Mouse (Mus musculus) right cerebral cortex, adult 2 months (tissue): ENCODE measurements at regions not wholly inside any gene's neighbourhood (a gene's known extent, or its start where the extent isn't known, plus 50 kb on each side); places are given as distances from the start of the nearest gene placed in this dataset.

Experiments used
- DNase-seq, 2 experiments: peaks; one replicate each; pipeline ENCODE4 v3.0.0; 2021 to 2022; ENCODE audit warnings: low spot score in 2 of 2

DNA sequence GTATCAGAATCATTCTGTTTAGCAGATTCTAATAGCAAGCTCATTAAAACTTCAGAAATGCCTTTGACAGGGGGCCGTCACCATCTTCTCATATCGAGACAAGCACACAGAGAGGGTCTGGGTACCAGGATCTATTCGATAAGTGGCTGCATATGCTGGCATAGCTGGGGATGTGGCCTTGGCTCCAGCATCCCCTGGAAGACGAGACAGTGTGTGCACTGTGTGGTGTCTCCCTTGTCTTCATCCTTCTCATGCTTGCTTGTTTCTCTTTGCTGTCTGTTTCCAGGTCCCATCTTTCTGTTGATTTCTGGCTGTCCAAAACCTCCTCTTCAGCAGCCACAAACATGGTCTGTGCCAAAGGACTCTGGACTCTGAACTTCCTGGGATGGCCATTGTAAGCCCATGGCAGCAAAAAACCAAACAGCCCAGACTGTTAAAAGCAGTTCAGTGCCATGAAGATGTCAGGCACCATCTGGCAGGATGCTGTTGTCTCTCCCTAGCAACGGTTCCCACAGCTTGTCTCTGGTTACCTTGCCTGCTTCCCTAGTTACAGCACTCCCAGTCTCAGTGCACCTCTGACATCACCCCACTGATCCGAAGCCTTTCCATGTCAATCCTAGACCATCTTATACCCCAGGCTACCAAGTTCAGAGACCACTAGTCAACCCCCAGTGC lies 56.5 kb downstream of the Kctd12 start:
- peak; percentile 43 to 53 for DNase-seq

- DNase-seq = no peak
These were observed 57.8 kb downstream of the Kctd12 start for GRCm38 (mm10) chr14:102924674-102925073.

GRCm38 (mm10) chr14:102922496-102922993 lies 59.9 kb downstream of the Kctd12 start:
- no peak for DNase-seq

GRCm38 (mm10) chr14:102920415-102920814 lies 62.0 kb downstream of the Kctd12 start:
- DNase-seq = no peak

DNA sequence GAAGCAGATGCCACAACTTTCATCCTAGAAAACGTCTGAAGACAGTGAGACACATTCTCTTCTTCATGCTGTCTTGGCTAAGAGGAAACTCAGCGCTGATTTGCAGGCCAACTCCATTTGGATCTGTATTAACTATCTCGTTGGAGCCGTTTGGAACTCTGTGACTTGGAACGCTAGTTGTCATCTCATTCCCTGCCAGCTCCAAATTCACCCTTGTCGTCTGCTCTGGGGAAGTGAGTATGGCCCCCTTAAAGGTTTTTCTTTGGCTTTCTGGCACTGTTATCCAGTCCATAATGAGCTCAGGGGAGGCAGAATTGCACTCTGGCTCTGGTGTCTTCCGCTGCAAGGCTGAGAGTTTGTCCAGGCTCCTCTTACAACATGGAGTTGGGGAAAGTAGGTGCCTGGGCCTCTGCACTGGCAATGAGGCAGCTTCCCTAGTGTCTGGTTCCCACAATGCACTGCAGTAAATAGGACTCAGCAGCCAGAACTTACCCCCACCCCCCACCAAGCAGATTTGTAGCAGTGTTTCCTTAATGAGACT lies 63.1 kb downstream of the Kctd12 start:
- DNase-seq = no peak

GRCm38 (mm10) chr14:102917929-102918328 lies 64.5 kb downstream of the Kctd12 start:
- no peak for DNase-seq

DNA sequence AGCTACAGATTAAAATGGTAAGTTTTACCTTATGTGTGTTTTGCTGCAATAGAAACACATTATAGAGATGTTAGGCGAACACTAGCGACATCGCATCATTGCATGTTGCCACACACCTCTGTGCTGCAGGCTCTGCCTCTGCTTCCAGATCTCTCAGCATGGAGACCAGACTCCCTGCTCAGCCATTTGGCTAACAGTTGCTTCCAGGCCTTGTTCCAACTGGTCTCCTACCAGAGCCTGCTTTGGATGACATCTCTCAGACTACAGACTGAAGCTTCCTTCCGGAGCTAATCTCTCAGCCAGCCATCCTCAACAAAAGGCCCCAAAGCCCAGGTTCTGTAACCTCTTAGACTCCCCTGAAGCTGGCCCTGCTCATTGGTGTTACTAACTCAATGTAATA lies 66.5 kb downstream of the Kctd12 start:
- no peak for DNase-seq

DNA sequence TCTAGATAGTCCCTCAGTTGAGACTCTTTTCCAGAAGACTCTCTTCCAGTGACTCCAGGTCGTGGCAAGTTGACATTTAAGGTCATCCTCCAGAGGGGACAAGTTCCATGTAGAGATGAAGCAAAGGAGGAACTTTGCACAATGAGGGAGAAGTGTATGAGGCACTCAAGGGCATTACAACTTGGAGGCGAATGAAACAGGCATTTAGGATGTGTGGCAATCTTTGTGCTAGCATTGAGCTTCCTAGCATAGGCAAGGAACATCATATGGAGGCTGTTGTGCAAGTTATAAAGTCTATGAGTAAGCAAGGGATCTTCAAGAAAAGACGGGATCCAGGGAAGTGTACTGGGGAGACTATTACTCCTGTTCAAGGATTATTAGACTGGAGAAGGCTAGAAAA lies 70.9 kb downstream of the Kctd12 start:
- no peak for DNase-seq

DNA sequence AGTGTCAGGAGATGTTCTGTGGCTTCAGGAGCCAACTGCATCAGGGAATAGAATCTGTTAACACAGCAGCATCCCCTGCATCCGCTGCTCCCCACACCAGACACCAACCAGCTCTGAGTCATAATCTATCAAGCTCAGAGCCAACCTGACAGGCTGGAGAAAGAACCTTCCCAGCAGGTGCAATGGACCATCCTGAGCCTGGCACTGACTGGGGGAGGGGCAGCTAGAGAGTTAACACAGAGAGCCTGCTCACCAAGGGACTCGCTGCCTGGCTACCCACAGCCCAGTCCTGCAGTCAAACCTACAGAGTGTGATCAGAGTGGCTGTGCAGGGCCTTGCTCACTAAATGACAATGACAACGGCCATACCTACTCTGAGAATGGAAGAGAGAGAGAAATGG lies 73.4 kb downstream of the Kctd12 start:
- no peak for DNase-seq

- DNase-seq = no peak
These were observed 74.9 kb downstream of the Kctd12 start for GRCm38 (mm10) chr14:102907411-102908103.

- DNase-seq = no peak
These were observed 75.6 kb downstream of the Kctd12 start for GRCm38 (mm10) chr14:102906826-102907225.

DNA sequence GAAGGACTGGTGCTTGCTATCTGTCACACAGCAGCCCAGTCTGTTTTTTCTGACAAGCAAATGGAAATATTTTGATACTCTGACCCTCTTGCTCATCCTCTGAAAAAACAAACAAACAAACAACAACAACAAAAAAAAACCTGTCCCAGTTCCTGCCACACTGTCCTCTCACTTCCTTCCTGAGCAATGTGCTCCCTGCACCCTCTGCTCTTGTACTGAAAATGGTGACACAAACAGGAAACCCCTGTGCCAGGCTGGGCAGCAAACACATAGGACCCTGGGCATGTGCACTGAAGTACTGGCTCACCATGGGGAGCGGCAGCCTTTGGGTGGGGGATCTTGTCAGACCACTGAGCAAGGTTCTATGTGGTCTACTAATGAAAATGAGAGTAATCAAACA lies 76.2 kb downstream of the Kctd12 start:
- no peak for DNase-seq

DNA sequence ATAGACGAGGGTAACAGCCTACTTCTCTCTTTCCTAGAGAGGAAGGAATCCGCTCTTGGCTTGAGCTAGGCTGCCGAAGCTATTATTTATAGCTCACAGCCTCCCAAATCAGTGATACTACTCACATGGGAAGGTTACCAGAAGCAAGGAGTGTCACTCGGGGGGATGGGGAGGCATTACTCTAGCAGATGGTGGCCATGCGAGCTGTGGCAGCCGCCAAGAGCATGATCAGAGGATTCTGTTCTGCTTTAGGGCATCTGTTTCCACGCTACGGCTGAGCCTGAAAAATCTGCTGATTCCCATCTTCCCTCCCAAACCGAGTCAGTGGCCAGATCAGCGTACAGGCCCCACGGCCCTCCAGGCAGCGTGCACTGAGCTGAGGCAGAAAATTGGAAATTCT lies 79.5 kb downstream of the Kctd12 start:
- peak; percentile 67 to 74 for DNase-seq

DNA sequence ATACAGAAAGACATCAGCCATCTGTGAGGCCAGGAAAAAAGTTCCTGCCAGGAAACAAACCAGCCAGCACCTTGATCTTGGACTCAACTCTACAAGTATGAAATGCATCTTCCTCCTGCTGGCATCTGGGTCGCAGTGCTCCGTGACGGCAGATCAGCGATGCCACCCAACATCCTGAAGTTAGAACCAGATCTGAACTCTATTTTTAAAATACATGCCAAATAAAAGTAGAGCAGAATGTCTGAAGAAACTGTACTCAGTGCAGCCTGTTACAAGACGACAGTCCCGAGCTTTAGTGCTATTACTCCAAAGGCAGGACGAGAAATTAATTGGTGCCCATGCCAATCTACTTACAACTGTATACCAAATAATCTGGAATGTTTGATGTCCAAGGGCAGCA lies 80.2 kb downstream of the Kctd12 start:
- DNase-seq = no peak

DNA sequence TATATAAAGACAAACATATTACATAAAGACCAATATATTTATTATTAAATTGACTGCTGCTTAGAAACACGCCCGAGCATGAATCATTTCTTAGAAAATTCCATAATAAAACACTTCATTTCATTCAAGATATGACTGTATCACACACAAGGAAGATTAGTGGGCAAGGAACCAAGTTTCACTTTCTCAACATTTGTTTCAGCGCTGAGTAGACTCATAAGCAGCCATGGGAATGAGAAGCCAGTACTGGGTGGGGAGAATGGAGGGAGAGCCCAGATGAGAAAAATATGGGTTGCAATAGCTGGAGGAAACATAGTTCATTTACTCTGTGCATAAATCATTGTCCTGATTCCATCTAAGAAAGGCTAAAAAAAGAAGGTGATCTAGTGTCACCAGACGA lies 84.0 kb downstream of the Kctd12 start:
- no peak for DNase-seq

- DNase-seq = no peak
These were observed 85.4 kb downstream of the Kctd12 start for GRCm38 (mm10) chr14:102897039-102897438.

DNA sequence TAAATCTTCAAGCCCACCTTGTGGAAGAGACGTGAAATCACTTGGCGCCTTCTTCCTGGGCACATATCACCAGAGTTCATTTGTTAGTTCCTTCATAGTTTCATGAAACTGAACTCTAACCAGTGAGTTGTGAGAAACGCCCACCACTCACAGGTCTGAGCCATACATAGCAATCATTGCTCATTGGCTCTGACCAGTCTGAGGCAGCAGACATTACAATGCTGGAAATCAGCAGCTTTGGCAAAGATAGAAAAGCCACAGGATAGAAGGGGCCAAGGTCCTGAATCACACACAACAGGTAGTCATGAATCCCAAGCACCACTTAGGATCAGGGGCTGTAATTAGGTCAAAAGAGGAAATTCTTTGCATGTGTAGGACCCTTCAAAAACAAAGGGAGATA lies 85.9 kb downstream of the Kctd12 start:
- no peak for DNase-seq

- peak in 1 of 2 experiments; percentile 42 for DNase-seq
These were observed 89.2 kb downstream of the Kctd12 start for GRCm38 (mm10) chr14:102893241-102893640.

- no peak for DNase-seq
These were observed 90.9 kb downstream of the Kctd12 start for GRCm38 (mm10) chr14:102891552-102891951.

GRCm38 (mm10) chr14:102885240-102885598 lies 97.2 kb downstream of the Kctd12 start:
- DNase-seq = no peak

DNA sequence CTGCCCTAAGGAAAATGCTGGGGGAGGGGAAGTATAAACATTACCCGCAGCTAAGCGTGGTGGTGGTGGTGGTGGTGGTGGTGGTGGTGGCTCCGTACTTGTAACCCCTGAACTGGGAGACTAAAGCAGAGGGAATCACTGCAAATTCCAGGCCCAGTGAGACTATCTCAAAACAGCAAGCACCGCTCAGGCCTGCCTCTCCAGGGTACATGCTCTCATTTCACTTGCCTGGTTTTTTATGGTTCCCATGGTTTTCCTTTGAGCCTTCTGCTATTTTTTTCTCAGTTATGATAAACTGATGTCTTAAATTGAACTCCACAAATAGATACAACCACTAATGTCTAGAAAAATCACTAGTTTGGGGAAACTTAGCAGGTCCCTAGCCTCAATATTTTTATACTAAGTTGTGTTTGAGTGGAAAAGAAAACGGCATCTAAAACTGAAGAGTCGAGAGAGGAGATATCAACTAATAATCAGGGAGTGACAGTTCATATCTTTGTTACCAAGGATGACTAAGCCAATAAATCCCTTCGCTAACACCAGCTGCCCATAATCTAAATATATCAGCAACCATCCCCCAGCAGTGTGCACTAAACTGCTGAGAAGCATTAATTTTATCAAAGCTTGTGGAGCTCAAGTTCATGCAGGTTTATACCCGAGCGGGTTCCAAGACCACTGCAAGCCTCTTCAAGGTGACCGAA lies 97.7 kb downstream of the Kctd12 start:
- DNase-seq = no peak

- DNase-seq = peak in 1 of 2 experiments; percentile 18
These were observed 98.9 kb downstream of the Kctd12 start for GRCm38 (mm10) chr14:102883344-102884122.
